20 mouse cellular contexts compared by ENCODE assay signal in the genomic region with DNA sequence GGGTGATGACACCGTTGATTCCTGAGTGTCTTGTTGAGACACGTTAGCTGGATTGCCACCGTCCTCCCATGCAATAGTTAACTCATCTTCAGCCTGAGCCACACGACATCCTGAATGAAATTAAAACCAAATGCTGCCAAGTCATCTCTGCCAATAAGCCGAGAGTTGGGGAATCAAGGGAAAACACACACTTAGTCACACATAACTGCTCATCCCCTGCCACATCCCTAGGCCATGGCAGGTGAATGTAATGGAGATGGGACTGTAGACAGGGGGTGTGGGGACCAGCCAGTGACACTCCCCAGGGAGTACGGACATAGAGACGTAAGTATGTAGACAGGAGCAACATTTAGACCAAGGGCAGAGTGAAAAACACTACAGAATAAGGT. TPM values are rescaled to one million over a fixed set of nuclear protein-coding genes. Genes with fewer than 3 reads are reported as not detected.
A peak's percentile ranks its signal among the peaks of the same experiment; 100 is the strongest.
DNase-seq lines count a peak whose midpoint lies in the region; ATAC-seq and TF ChIP-seq lines count a peak whose summit lies in the region.
"Had no signal": no experiment of that assay in that cellular context is flagged by ENCODE, and none has a peak within 500 bp of the region (broad histone marks: within the 10 kb centered on the region; RNA-seq: fewer than 3 reads in every experiment).

No protein-coding gene starts in this region.

- no peaks in the 10 kb centered on the region for H3K79me2 ChIP-seq in myocyte (ENCODE audit: control insufficient read depth, insufficient read depth)

- no peak overlapping the region for H3ac ChIP-seq in myocyte (ENCODE audit: control insufficient read depth, insufficient read length)

- no peak overlapping the region for H3K9ac ChIP-seq in forebrain, embryonic 16.5 days (replicated peaks; ENCODE audit: low read depth, low read length)
- H3K9ac ChIP-seq in forebrain, embryonic 11.5 days (ENCODE audit: low read length): no peak overlapping the region
- H3K9ac ChIP-seq in kidney, postnatal 0 days (ENCODE audit: low read depth, low read length): no peak overlapping the region
- H3K9ac ChIP-seq: forebrain, embryonic 12.5 days; heart, embryonic 15.5 days; hindbrain, embryonic 14.5 days; liver, embryonic 13.5 days had no signal

- no peaks in the 10 kb centered on the region for H3K9me3 ChIP-seq in forebrain, embryonic 16.5 days (ENCODE audit: control insufficient read depth, low read length)
- H3K9me3 ChIP-seq in forebrain, embryonic 11.5 days (ENCODE audit: control insufficient read depth, low read length): no peaks in the 10 kb centered on the region
- no peaks in the 10 kb centered on the region for H3K9me3 ChIP-seq in kidney, postnatal 0 days (replicated peaks; ENCODE audit: low read length)
- H3K9me3 ChIP-seq: forebrain, embryonic 12.5 days; G1E; heart, embryonic 15.5 days; liver, embryonic 13.5 days had no signal

- no peak for TF ChIP-seq POLR2A in myocyte (IDR thresholded peaks at IDR 0.05; ENCODE audit: insufficient read length, low read depth)

- H3K27me3 ChIP-seq in forebrain, embryonic 16.5 days (replicated peaks; ENCODE audit: control insufficient read depth, insufficient read depth, low read length): no peaks in the 10 kb centered on the region
- no peaks in the 10 kb centered on the region for H3K27me3 ChIP-seq in forebrain, embryonic 11.5 days (ENCODE audit: control insufficient read depth, insufficient read depth, low read length)
- H3K27me3 ChIP-seq in kidney, postnatal 0 days (ENCODE audit: insufficient read depth, low read length): no peaks in the 10 kb centered on the region
- no peaks in the 10 kb centered on the region for H3K27me3 ChIP-seq in myocyte (ENCODE audit: control insufficient read depth, insufficient read depth, insufficient read length)
- H3K27me3 ChIP-seq: forebrain, embryonic 12.5 days; heart, embryonic 15.5 days; liver, embryonic 13.5 days had no signal

- WGBS in forebrain, embryonic 16.5 days: 73% methylated on average over 7 of the region's 7 CpGs
- WGBS in forebrain, embryonic 11.5 days: 85% methylated on average over 7 of the region's 7 CpGs
- 29% methylated on average over 7 of the region's 7 CpGs for WGBS in kidney, postnatal 0 days

- no peak overlapping the region for H3K27ac ChIP-seq in forebrain, embryonic 16.5 days (ENCODE audit: low read length)
- no peak overlapping the region for H3K27ac ChIP-seq in forebrain, embryonic 11.5 days (ENCODE audit: low read depth, low read length)
- no peak overlapping the region for H3K27ac ChIP-seq in kidney, postnatal 0 days
- H3K27ac ChIP-seq: forebrain, embryonic 12.5 days; heart, embryonic 15.5 days; hindbrain, embryonic 14.5 days; liver, embryonic 13.5 days had no signal

- no peak overlapping the region for H3K4me2 ChIP-seq in forebrain, embryonic 16.5 days (ENCODE audit: low read length)
- no peak overlapping the region for H3K4me2 ChIP-seq in forebrain, embryonic 11.5 days (ENCODE audit: low read depth, low read length, severe bottlenecking)
- H3K4me2 ChIP-seq in kidney, postnatal 0 days (ENCODE audit: low read length): no peak overlapping the region
- H3K4me2 ChIP-seq in myocyte (ENCODE audit: low read depth): peak overlapping the region; percentile 84
- H3K4me2 ChIP-seq: forebrain, embryonic 12.5 days; heart, embryonic 15.5 days; hindbrain, embryonic 14.5 days; liver, embryonic 13.5 days had no signal

- no peaks in the 10 kb centered on the region; the same call in 1 of the 2 replicates for H3K4me1 ChIP-seq in forebrain, embryonic 16.5 days (replicated peaks; ENCODE audit: control insufficient read depth, insufficient read depth, low read length)
- H3K4me1 ChIP-seq in forebrain, embryonic 11.5 days (replicated peaks; ENCODE audit: control insufficient read depth, insufficient read depth, low read length): no peaks in the 10 kb centered on the region
- no peaks in the 10 kb centered on the region for H3K4me1 ChIP-seq in kidney, postnatal 0 days (replicated peaks; ENCODE audit: insufficient read depth, low read length)
- H3K4me1 ChIP-seq: forebrain, embryonic 12.5 days; heart, embryonic 15.5 days; liver, embryonic 13.5 days had no signal

- TF ChIP-seq CTCF in kidney, postnatal 0 days (IDR thresholded peaks at IDR 0.05; ENCODE audit: low read depth): no peak

- DNase-seq in forebrain, embryonic 11.5 days (ENCODE audit: low spot score): no peak
- DNase-seq in kidney, postnatal 0 days (ENCODE audit: low spot score): peak; percentile 67
- no peak for DNase-seq in kidney, adult 9 months
- peak; percentile 66 for DNase-seq in adipocyte (ENCODE audit: low spot score)
- no peak for DNase-seq in lung, postnatal 10 days
- DNase-seq: adrenal gland, postnatal 36 days; cerebellum, adult 11 months; heart, postnatal 36 days; kidney, postnatal 36 days; liver, embryonic 13.5 days; lung, adult 2 months; midbrain, embryonic 14.5 days; thymus, postnatal 14 days had no signal

- H3K36me3 ChIP-seq in forebrain, embryonic 16.5 days (ENCODE audit: control insufficient read depth, insufficient read depth): no peaks in the 10 kb centered on the region
- H3K36me3 ChIP-seq in forebrain, embryonic 11.5 days (ENCODE audit: control insufficient read depth, insufficient read depth, low read length): no peaks in the 10 kb centered on the region
- no peaks in the 10 kb centered on the region; the same call in 1 of the 2 replicates for H3K36me3 ChIP-seq in kidney, postnatal 0 days (ENCODE audit: insufficient read depth, low read length)
- H3K36me3 ChIP-seq in myocyte (ENCODE audit: control insufficient read depth, insufficient read depth): peaks cover 4% of the 10 kb centered on the region
- H3K36me3 ChIP-seq: forebrain, embryonic 12.5 days; G1E; heart, embryonic 15.5 days; liver, embryonic 13.5 days had no signal

- no peak overlapping the region for H3K4me3 ChIP-seq in forebrain, embryonic 16.5 days (replicated peaks; ENCODE audit: low read length)
- H3K4me3 ChIP-seq in forebrain, embryonic 11.5 days (ENCODE audit: low read depth, low read length): no peak overlapping the region
- H3K4me3 ChIP-seq in kidney, postnatal 0 days (replicated peaks; ENCODE audit: low read depth, low read length): no peak overlapping the region
- H3K4me3 ChIP-seq in myocyte: no peak overlapping the region
- H3K4me3 ChIP-seq: forebrain, embryonic 12.5 days; heart, embryonic 15.5 days; liver, embryonic 13.5 days had no signal

- 0 out of 2 replicates have a peak, but pooled peaks have one; percentile 23 for ATAC-seq in forebrain, embryonic 16.5 days
- ATAC-seq in forebrain, embryonic 11.5 days (replicated peaks; ENCODE audit: low FRiP score): no peak
- peak; percentile 41; the same call in 1 of the 2 replicates for ATAC-seq in kidney, postnatal 0 days (replicated peaks; ENCODE audit: low FRiP score, low read depth)
- ATAC-seq: activated CD4-positive, CD25-positive, alpha-beta regulatory T cell, adult 4 months had no signal

TF ChIP-seq in myocyte, 11 proteins besides CTCF, POLR2A, EP300 and RAD21:
- TF ChIP-seq POLR2AphosphoS2 (IDR thresholded peaks at IDR 0.05; ENCODE audit: insufficient read length, low read depth) (peak; percentile 26), CEBPB (IDR thresholded peaks at IDR 0.05; ENCODE audit: insufficient read depth, poor library complexity, severe bottlenecking) (0 out of 2 replicates have a peak, but pooled peaks have one; percentile 0), REST (IDR thresholded peaks at IDR 0.05; ENCODE audit: insufficient read depth, insufficient read length) (no peak), USF1 (IDR thresholded peaks at IDR 0.05; ENCODE audit: low read depth) (no peak), MYOD1 (IDR thresholded peaks at IDR 0.05; ENCODE audit: control insufficient read depth in 1 of 3, insufficient read length in 2 of 3, low read depth in 2 of 3) (peak in 2 of 3 experiments; percentile 20 to 53)

RNA-seq across cellular contexts. Expression of a gene that starts 28.3 kb away (rescaled TPM):
- polyA plus RNA-seq in forebrain, embryonic 16.5 days (2015; fragmentation: Nextera tagmentation; extraction: Ambion mirVana): 0.16 and 0.18 TPM in 2 replicates
- polyA plus RNA-seq in forebrain, embryonic 11.5 days (2014; fragmentation: Nextera tagmentation; extraction: Ambion mirVana): 0.12 and 0.19 TPM in 2 replicates
- polyA plus RNA-seq in kidney, postnatal 0 days (2015; fragmentation: Nextera tagmentation; extraction: Ambion mirVana): 5.2 and 5.8 TPM in 2 replicates
- 2.8 TPM for polyA plus RNA-seq in myocyte (2012; fragmentation: generic; extraction: Trizol)
- polyA plus RNA-seq: activated CD4-positive, CD25-positive, alpha-beta regulatory T cell, adult 4 months; G1E; liver, embryonic 13.5 days had no signal

Comparison
In these comparisons a context has a peak if more than half of its experiments do, and no peak if none do; other contexts are left out.
1. DNase-seq: peak in kidney, postnatal 0 days (single experiment) and adipocyte (single experiment); none in forebrain, embryonic 11.5 days (single experiment), kidney, adult 9 months (single experiment) and lung, postnatal 10 days (single experiment).